Mouse (Mus musculus) neural tube, embryonic 11.5 days (tissue): ENCODE results near the gene Clpx. TPM values are rescaled to one million over a fixed set of nuclear protein-coding genes. Genes with fewer than 3 reads are reported as not detected.

ENCODE experiments used
- ATAC-seq: fragments of 200-750 bp; cut with Nextera tagmentation; 2 replicates; pipeline ENCODE4 v1.8.0; 2017; ENCODE audit warnings: moderate number of reproducible peaks, mild to moderate bottlenecking, moderate TSS enrichment, moderate library complexity; ENCODE audit not compliant: insufficient read depth, low FRiP score, low TSS enrichment
- DNase-seq: peaks from one replicate; pipeline ENCODE4 v3.0.0-alpha.2; 2015; ENCODE audit warnings: low spot score
- H3K27ac ChIP-seq: fragments of 300-500 bp; sonication (generic); 2 replicates; pipeline ENCODE4 v1.5.1; 2014; ENCODE audit warnings: low read depth, mild to moderate bottlenecking, low read length
- H3K27me3 ChIP-seq: fragments of 300-500 bp; sonication (generic); 2 replicates; pipeline ENCODE4 v1.6.1; 2014; ENCODE audit warnings: mild to moderate bottlenecking, low read length, mixed read lengths; ENCODE audit not compliant: control insufficient read depth, insufficient read depth
- H3K36me3 ChIP-seq: fragments of 300-500 bp; sonication (generic); 2 replicates; pipeline ENCODE4 v1.6.1; 2014; ENCODE audit warnings: mild to moderate bottlenecking, low read length, moderate library complexity, mixed read lengths; ENCODE audit not compliant: control insufficient read depth, insufficient read depth
- H3K4me1 ChIP-seq: fragments of 300-500 bp; sonication (generic); 2 replicates; pipeline ENCODE4 v1.6.1; 2014; ENCODE audit warnings: low read length, mixed read lengths; ENCODE audit not compliant: control insufficient read depth, insufficient read depth
- H3K4me2 ChIP-seq: fragments of 300-500 bp; sonication (generic); 2 replicates; pipeline ENCODE4 v1.6.1; 2014; ENCODE audit warnings: low read depth, mild to moderate bottlenecking, moderate library complexity
- H3K4me3 ChIP-seq: fragments of 300-500 bp; sonication (generic); 2 replicates; pipeline ENCODE4 v1.5.1; 2014; ENCODE audit warnings: low read depth, low read length
- H3K9ac ChIP-seq: fragments of 300-500 bp; sonication (generic); 2 replicates; pipeline ENCODE4 v1.6.1; 2014; ENCODE audit warnings: mild to moderate bottlenecking, low read length
- H3K9me3 ChIP-seq: fragments of 300-500 bp; sonication (generic); 2 replicates; pipeline ENCODE4 v1.6.1; 2016; ENCODE audit warnings: low read length; ENCODE audit not compliant: control insufficient read depth
- WGBS: fragments of 180-500 bp; shearing (Covaris S2); extraction: QIAGEN DNeasy Blood & Tissue Kit; methylation state at CpG from one replicate; pipeline ENCODE4 v1.1.7; 2014; 5-methylcytosine and 5-hydroxymethylcytosine counted together
- polyA plus RNA-seq: library from polyadenylated mRNA; unstranded; fragments of >200 nt; fragmentation: Nextera tagmentation; extraction: Ambion mirVana; gene quantifications from 2 replicates; pipeline ENCODE4 v1.2.1, GENCODE M21; 2014

The Clpx gene
- polyA plus RNA-seq, 1 experiment from 2014 or later: 50.0 TPM

DNA sequence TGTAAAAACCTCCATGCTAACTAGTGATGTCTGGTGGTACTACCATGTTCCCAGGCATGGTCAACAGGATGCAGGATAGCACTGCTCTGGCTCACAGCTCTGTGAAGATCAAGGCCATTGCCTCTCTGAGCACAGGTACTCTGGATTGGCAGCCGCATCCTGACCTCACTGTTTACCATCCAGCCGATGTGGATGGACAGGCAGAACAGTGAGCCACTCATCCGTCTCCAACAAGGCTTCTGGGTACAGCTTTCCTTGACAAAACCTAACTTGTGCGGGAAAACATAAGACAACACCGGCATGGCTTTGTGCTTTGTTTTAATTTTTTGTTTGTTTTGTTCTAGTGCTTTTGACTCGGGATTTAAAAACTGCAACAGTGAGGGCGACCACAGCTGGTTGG lies 71.7 kb downstream of the Clpx start:
- Histone ChIP-seq H3K9ac (no peak overlapping the region), H3K27me3 (no peaks in the 10 kb centered on the region), H3K36me3 (peaks cover 4% of the 10 kb centered on the region; the same call in 1 of the 2 replicates), H3K4me3 (no peak overlapping the region), H3K4me1 (0 out of 2 replicates have a peak, but pooled peaks cover 2% of the 10 kb centered on the region), H3K9me3 (no peaks in the 10 kb centered on the region), H3K4me2 (no peak overlapping the region), H3K27ac (no peak overlapping the region)
- WGBS: 90% methylated on average over 7 of the region's 7 CpGs
- DNase-seq (no peak), ATAC-seq (no peak)

DNA sequence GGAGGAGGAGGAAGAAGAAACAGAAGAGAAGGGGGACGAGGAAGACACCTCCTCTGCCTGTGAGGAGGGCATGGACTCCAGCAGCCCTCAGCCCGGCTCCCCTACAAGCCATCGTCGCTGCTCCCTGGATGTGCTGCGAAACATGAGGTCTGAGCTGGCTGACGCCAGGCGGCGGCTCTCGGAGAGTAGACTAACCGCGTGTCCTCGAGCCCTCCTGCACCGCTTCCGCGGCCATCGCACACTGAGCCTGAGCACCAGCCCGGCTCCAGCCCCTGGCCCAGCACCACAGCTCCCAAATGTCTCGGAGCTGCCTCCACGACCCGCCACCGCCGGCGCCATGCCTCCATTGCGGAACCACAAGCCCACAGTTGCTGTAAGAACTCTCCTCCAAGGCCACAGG lies 77.7 kb downstream of the Clpx start:
- H3K4me3 ChIP-seq: no peak overlapping the region
- no peak for ATAC-seq
- no peaks in the 10 kb centered on the region for H3K27me3 ChIP-seq
- 75% methylated on average over 24 of the region's 24 CpGs for WGBS
- H3K4me2 ChIP-seq: no peak overlapping the region
- no peaks in the 10 kb centered on the region; the same call in none of the 2 replicates for H3K36me3 ChIP-seq
- no peaks in the 10 kb centered on the region for H3K4me1 ChIP-seq
- no peak overlapping the region for H3K9ac ChIP-seq
- no peaks in the 10 kb centered on the region for H3K9me3 ChIP-seq
- H3K27ac ChIP-seq: no peak overlapping the region
- no peak for DNase-seq

- Histone ChIP-seq H3K4me2 (no peak overlapping the region), H3K27me3 (no peaks in the 10 kb centered on the region), H3K9ac (no peak overlapping the region), H3K4me1 (no peaks in the 10 kb centered on the region), H3K27ac (no peak overlapping the region), H3K4me3 (no peak overlapping the region), H3K36me3 (no peaks in the 10 kb centered on the region; the same call in none of the 2 replicates), H3K9me3 (no peaks in the 10 kb centered on the region)
- WGBS: 71% methylated on average over 4 of the region's 4 CpGs
- ATAC-seq (no peak), DNase-seq (no peak)
Measured at GRCm38 (mm10) chr9:65372449-65372848, 78.4 kb downstream of the Clpx start.

DNA sequence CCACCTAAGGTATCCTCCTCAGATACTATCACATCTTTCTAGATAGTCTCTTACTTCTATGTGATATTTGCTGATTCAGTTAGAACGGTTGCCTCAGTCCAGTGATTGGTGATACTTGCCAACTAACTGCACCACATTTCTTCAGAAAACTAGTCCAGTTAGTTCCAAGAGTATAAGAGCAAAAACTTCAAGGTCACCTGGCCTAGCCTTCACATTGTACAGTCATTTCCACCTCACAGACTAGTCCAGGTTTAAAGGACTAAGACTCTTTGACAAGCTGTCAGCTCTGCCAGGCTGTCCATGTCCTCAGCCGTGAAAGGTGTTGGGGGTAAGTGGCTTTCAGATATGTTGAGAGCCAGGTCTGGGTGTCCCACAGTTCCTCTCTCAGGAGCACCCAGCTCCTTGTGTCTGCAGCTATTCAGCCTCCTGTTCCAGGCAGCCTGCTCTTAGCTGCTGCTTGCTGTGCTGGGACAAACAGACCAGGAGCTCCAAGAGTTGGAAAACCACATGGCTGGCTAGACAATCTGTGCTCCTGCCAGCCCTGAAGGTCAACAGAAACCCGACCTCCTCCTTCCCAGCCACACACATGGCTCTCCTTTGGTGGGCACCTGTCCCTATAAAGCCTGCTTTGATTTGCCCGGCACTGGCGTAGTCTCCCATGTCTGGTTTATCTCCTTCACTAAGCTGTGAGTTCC lies 80.6 kb downstream of the Clpx start:
- no peak overlapping the region for H3K9ac ChIP-seq
- no peaks in the 10 kb centered on the region; the same call in 1 of the 2 replicates for H3K36me3 ChIP-seq
- H3K4me2 ChIP-seq: no peak overlapping the region
- no peak for ATAC-seq
- no peak for DNase-seq
- H3K27ac ChIP-seq: no peak overlapping the region
- no peak overlapping the region for H3K4me3 ChIP-seq
- H3K27me3 ChIP-seq: no peaks in the 10 kb centered on the region
- no peaks in the 10 kb centered on the region for H3K4me1 ChIP-seq
- no peaks in the 10 kb centered on the region for H3K9me3 ChIP-seq
- WGBS: 79% methylated on average over 5 of the region's 5 CpGs

DNA sequence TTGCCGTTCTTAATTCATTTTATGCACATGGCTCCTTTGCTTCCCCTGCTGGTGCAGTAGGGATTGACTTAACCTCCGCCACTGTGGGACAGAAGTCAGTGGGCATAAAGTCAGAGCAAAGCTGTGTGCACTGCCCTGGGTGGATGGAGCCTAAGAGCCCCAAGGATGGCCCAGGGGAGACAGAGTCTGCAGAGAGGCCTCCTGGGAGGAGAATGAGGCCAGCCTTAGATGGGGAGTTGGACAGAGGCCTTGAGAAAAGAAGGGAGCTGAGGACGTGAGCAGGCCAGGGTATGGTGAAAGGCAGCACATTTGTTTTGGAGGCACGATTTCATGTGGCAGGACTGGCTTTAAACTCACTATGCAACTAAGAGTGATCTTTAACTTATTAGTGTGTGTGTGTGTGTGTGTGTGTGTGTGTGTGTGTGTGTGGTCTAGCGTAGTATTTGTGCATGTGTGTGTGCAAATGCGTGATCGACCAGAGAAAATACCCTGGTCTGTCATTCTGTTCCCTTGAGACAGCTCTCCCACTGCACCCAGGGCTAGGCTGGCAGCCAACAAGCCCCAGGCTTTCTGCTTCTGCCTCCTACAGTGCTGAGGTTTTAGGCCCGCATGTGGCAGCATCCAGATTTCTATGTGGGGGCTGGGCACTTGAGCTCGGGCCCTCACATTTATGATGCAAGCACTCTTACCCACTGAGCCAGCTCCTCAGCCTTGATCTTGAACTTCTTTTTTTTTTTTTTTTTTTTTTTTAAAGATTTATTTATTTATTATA lies 81.3 kb downstream of the Clpx start:
- no peaks in the 10 kb centered on the region for H3K9me3 ChIP-seq
- H3K36me3 ChIP-seq: no peaks in the 10 kb centered on the region; the same call in 1 of the 2 replicates
- no peak overlapping the region for H3K4me3 ChIP-seq
- no peaks in the 10 kb centered on the region for H3K27me3 ChIP-seq
- H3K4me1 ChIP-seq: no peaks in the 10 kb centered on the region
- no peak for ATAC-seq
- H3K9ac ChIP-seq: no peak overlapping the region
- no peak for DNase-seq
- 87% methylated on average over 9 of the region's 9 CpGs for WGBS
- no peak overlapping the region for H3K4me2 ChIP-seq
- H3K27ac ChIP-seq: no peak overlapping the region

Other genes with a start within 250 kb of the Clpx start
- 12.3 and 14.1 TPM in 2 replicates for gene Igdcc4, start 192.8 kb upstream of the Clpx start, polyA plus RNA-seq
- gene Igdcc3, start 153.1 kb upstream of the Clpx start, polyA plus RNA-seq: 60.7 and 71.9 TPM in 2 replicates
- 4.9 and 6.1 TPM in 2 replicates for gene Parp16, start 98.9 kb upstream of the Clpx start, polyA plus RNA-seq
- 0.12 and 0.29 TPM in 2 replicates for gene Cilp, start 29.1 kb upstream of the Clpx start, polyA plus RNA-seq
- 13.7 and 14.3 TPM in 2 replicates for gene Pdcd7, start 51.8 kb downstream of the Clpx start, polyA plus RNA-seq
- gene Ubap1l, start 66.8 kb downstream of the Clpx start, polyA plus RNA-seq: 0.37 and 0.82 TPM in 2 replicates
- gene Kbtbd13, start 97.4 kb downstream of the Clpx start, polyA plus RNA-seq: 0.66 and 0.76 TPM in 2 replicates
- 6.9 and 7.8 TPM in 2 replicates for gene Rasl12, start 104.2 kb downstream of the Clpx start, polyA plus RNA-seq
- not detected in 2 replicates for gene Slc51b, start 128.7 kb downstream of the Clpx start, polyA plus RNA-seq
- gene Mtfmt, start 141.5 kb downstream of the Clpx start, polyA plus RNA-seq: 19.8 and 20.5 TPM in 2 replicates
- 131 and 142 TPM in 2 replicates for gene Spg21, start 166.7 kb downstream of the Clpx start, polyA plus RNA-seq
- 0.21 TPM in 1 of 2 replicates, not detected in the other for gene Ankdd1a, start 225.9 kb downstream of the Clpx start, polyA plus RNA-seq